Mouse (Mus musculus): ENCODE data around the gene Il2ra. TPM values are rescaled to one million over a fixed set of nuclear protein-coding genes. Genes with fewer than 3 reads are reported as not detected.

Il2ra gene
- polyA plus RNA-seq, 1 experiment: 0.20 TPM

GRCm38 (mm10) chr2:11695867-11696266 lies 53.3 kb downstream of the Il2ra start:
- DNase-seq (ENCODE audit: extremely low spot score in 1 of 2, low spot score in 1 of 2): no peak

- DNase-seq (ENCODE audit: extremely low spot score in 1 of 2, low spot score in 1 of 2): no peak
These were observed 56.4 kb downstream of the Il2ra start for GRCm38 (mm10) chr2:11698994-11699393.

GRCm38 (mm10) chr2:11699905-11700304 lies 57.3 kb downstream of the Il2ra start:
- no peak for DNase-seq (ENCODE audit: extremely low spot score in 1 of 2, low spot score in 1 of 2)

- peak; percentile 21 to 70 for DNase-seq (ENCODE audit: extremely low spot score in 1 of 2, low spot score in 1 of 2)
These were observed 62.8 kb downstream of the Il2ra start, which contains the start of gene Il15ra for GRCm38 (mm10) chr2:11705201-11706025. Gene Il15ra (plus strand): TSS chr2:11705290.

- DNase-seq (ENCODE audit: extremely low spot score in 1 of 2, low spot score in 1 of 2): no peak
These were observed 63.6 kb downstream of the Il2ra start for GRCm38 (mm10) chr2:11706030-11706745.

GRCm38 (mm10) chr2:11706746-11707065 lies 64.1 kb downstream of the Il2ra start:
- peak in 1 of 2 experiments; percentile 53 for DNase-seq (ENCODE audit: extremely low spot score in 1 of 2, low spot score in 1 of 2)

GRCm38 (mm10) chr2:11708538-11708937 lies 65.9 kb downstream of the Il2ra start:
- no peak for DNase-seq (ENCODE audit: extremely low spot score in 1 of 2, low spot score in 1 of 2)

GRCm38 (mm10) chr2:11710101-11710500 lies 67.5 kb downstream of the Il2ra start:
- DNase-seq (ENCODE audit: extremely low spot score in 1 of 2, low spot score in 1 of 2): peak in 1 of 2 experiments; percentile 17

GRCm38 (mm10) chr2:11712483-11712990 lies 69.9 kb downstream of the Il2ra start:
- DNase-seq (ENCODE audit: extremely low spot score in 1 of 2, low spot score in 1 of 2): no peak

- DNase-seq (ENCODE audit: extremely low spot score in 1 of 2, low spot score in 1 of 2): no peak
These were observed 70.4 kb downstream of the Il2ra start for GRCm38 (mm10) chr2:11713021-11713420.

- DNase-seq (ENCODE audit: extremely low spot score in 1 of 2, low spot score in 1 of 2): peak; percentile 25 to 54
These were observed 71.9 kb downstream of the Il2ra start for GRCm38 (mm10) chr2:11714535-11714934.

GRCm38 (mm10) chr2:11718573-11718972 lies 76.0 kb downstream of the Il2ra start:
- no peak for DNase-seq (ENCODE audit: extremely low spot score in 1 of 2, low spot score in 1 of 2)

GRCm38 (mm10) chr2:11722564-11722963 lies 80.0 kb downstream of the Il2ra start:
- DNase-seq (ENCODE audit: extremely low spot score in 1 of 2, low spot score in 1 of 2): no peak

- no peak for DNase-seq (ENCODE audit: extremely low spot score in 1 of 2, low spot score in 1 of 2)
These were observed 85.0 kb downstream of the Il2ra start for GRCm38 (mm10) chr2:11727574-11727973.

- no peak for DNase-seq (ENCODE audit: extremely low spot score in 1 of 2, low spot score in 1 of 2)
These were observed 86.5 kb downstream of the Il2ra start for GRCm38 (mm10) chr2:11729091-11729490.

- no peak for DNase-seq (ENCODE audit: extremely low spot score in 1 of 2, low spot score in 1 of 2)
These were observed 90.4 kb downstream of the Il2ra start for GRCm38 (mm10) chr2:11732978-11733377.

- DNase-seq (ENCODE audit: extremely low spot score in 1 of 2, low spot score in 1 of 2): no peak
These were observed 93.2 kb downstream of the Il2ra start for GRCm38 (mm10) chr2:11735853-11736252.

- DNase-seq (ENCODE audit: extremely low spot score in 1 of 2, low spot score in 1 of 2): no peak
These were observed 96.2 kb downstream of the Il2ra start for GRCm38 (mm10) chr2:11738794-11739193.

- DNase-seq (ENCODE audit: extremely low spot score in 1 of 2, low spot score in 1 of 2): no peak
These were observed 97.0 kb downstream of the Il2ra start for GRCm38 (mm10) chr2:11739516-11740051.
